Mouse (Mus musculus) macrophage (primary cell): ENCODE results near the gene Gm21891. TPM values are rescaled to one million over a fixed set of nuclear protein-coding genes. Genes with fewer than 3 reads are reported as not detected.
"Not testable (repeated sequence)": the region's sequence is repeated elsewhere in the genome, so short reads cannot be mapped to it uniquely, and the experiment has no call there.

Source experiments
- H3K27ac ChIP-seq: fragments of 350-480 bp; formaldehyde crosslinking; 2 replicates; pipeline ENCODE4 v1.9.0; 2021
- H3K36me3 ChIP-seq: fragments of 350-480 bp; formaldehyde crosslinking; 2 replicates; pipeline ENCODE4 v1.9.0; 2021; ENCODE audit errors: inconsistent target
- H3K4me3 ChIP-seq: fragments of 350-480 bp; formaldehyde crosslinking; 2 replicates; pipeline ENCODE4 v1.9.0; 2021; ENCODE audit errors: inconsistent target
- H3K79me2 ChIP-seq: fragments of 350-480 bp; formaldehyde crosslinking; 2 replicates; pipeline ENCODE4 v1.9.0; 2021; ENCODE audit errors: inconsistent target
- WGBS: methylation state at CpG from one replicate; pipeline ENCODE4 v1.1.7; 2026; ENCODE audit warnings: inconsistent platforms; ENCODE audit not compliant: missing documents; 5-methylcytosine and 5-hydroxymethylcytosine counted together
- polyA plus RNA-seq: library from polyadenylated mRNA; stranded (reverse); fragments of 250-400 nt; gene quantifications from 3 replicates; pipeline ENCODE4 v1.2.4, GENCODE M21; 2018; ENCODE audit warnings: inconsistent platforms
- total RNA-seq, 78 experiments: library from RNA; depleted of rRNA; stranded (reverse); fragments of 250-400 nt; gene quantifications; 1 replicate in 9 of 78; 2 replicates in 24 of 78; 3 replicates in 43 of 78; 4 replicates in 2 of 78; pipeline ENCODE4 v1.2.4; 2018; ENCODE audit warnings: inconsistent platforms in 56 of 78

The Gm21891 gene
- total RNA-seq (2018; cell fraction: chromatin; rRNA removed) = not detected
- total RNA-seq (2018; cell fraction: cytosol; rRNA removed) = not detected
- not detected for total RNA-seq (2018; cell fraction: nucleus; rRNA removed)
- polyA plus RNA-seq = not detected in 3 replicates

DNA sequence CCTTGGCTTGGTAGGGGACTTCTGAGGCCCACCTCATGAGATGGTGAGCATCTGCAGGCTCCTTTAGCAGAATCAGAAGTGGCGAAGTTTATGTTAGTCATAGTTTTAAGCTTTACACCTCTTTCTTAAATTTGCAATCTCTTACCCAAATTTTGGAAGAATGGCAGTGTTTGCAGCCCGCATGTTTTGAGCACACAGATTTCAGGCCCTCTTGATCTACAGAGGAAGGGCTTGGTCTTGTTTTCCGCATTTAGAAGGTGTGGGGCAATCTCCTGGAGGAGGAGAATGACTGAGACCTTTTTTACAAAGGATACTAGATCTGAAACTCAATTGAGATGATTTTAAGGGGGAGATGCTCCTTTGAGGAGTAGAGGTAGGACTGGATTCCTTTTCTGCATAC lies at the start of gene Gm21891:
TSS of gene Gm21891 (minus strand) at position 101 of the 400 bp plus-strand sequence.
- no CpG with 5 or more reads among the region's 3 CpGs for WGBS
- H3K27ac ChIP-seq, H3K4me3 ChIP-seq, H3K79me2 ChIP-seq, H3K36me3 ChIP-seq: not testable (repeated sequence)

DNA sequence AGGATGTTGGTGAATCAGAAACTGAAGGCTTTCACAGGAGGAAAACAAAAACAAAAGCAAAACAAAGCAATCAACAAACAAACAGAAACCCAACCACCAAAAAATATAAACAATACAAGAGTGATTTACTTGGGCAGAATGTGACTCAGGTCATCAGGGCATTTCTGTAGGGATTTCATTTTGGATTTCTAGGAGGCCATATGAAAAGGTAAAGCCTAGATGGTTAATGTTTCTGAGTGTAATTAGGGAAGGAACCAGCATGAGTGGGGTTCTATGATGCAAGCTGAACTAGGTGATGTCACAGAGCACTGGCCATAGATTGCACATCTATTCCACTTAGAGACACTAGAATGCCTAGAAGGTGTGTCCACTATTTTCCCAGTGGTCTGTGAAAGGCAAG lies 28.4 kb upstream of the Gm21891 start, which contains the start of gene Gm21425:
TSS of gene Gm21425 (plus strand) at position 301 of the 400 bp plus-strand sequence.
- H3K36me3 ChIP-seq, H3K79me2 ChIP-seq, H3K27ac ChIP-seq, H3K4me3 ChIP-seq: not testable (repeated sequence)

Other genes starting within 250 kb of the Gm21891 start
- gene Gm20807, start 90.6 kb downstream of the Gm21891 start, polyA plus RNA-seq = not detected in 3 replicates
- not detected in 3 replicates for gene Gm21425, start 28.5 kb upstream of the Gm21891 start, polyA plus RNA-seq
- not detected in 3 replicates for gene Gm21828, start 90.4 kb upstream of the Gm21891 start, polyA plus RNA-seq
- not detected in 3 replicates for gene Gm21440, start 118.9 kb upstream of the Gm21891 start, polyA plus RNA-seq
- not detected in 3 replicates for gene Gm21454, start 119.0 kb upstream of the Gm21891 start, polyA plus RNA-seq
- gene Gm21725, start 215.6 kb upstream of the Gm21891 start, polyA plus RNA-seq = not detected in 3 replicates